Mouse (Mus musculus) G1E (cell line): Measurements from ENCODE around the gene E330017A01Rik.

ENCODE experiments used
- CTCF ChIP-seq: IDR thresholded peaks from 2 replicates; pipeline ENCODE4 v1.5.1; 2012; ENCODE audit warnings: low read depth, low read length, inconsistent platforms, mixed read lengths
- POLR2AphosphoS5 ChIP-seq: IDR thresholded peaks from 2 replicates; pipeline ENCODE4 v1.6.1; 2012; ENCODE audit warnings: low read depth, low read length, inconsistent platforms; ENCODE audit not compliant: insufficient replicate concordance

DNA sequence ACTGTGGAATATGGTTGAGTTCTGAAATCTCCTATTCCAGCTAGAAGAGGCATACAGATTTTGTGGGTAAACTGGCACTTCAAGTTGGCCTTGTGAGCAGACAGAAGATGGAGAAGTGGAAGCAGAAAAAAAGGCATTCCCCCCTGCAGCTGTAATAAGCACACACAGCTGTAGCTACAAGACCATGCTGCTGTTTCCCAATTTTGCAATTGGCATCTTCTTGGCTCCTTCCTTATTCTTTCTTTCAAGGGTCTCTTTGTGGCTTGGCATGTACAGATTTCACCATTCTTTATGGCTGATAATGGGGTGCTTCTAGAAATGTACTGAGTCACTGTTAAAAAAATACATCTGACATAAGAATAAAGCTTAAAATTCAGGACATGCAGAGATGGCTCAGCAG lies 21.2 kb downstream of the E330017A01Rik start:
- TF ChIP-seq CTCF (no peak), POLR2AphosphoS5 (no peak)
